Mouse (Mus musculus) megakaryocyte, embryonic 14.5 days (primary cell): ENCODE measurements at regions not wholly inside any gene's neighbourhood (a gene's known extent, or its start where the extent isn't known, plus 50 kb on each side); places are given as distances from the start of the nearest gene placed in this dataset.

Experiments
- FLI1 ChIP-seq: IDR thresholded peaks from 2 replicates; pipeline ENCODE4 v1.6.1; 2012; ENCODE audit warnings: low read length, inconsistent platforms, mixed read lengths
- GATA1 ChIP-seq: IDR thresholded peaks from 3 replicates; pipeline ENCODE4 v1.6.1; 2012; ENCODE audit warnings: mixed read lengths, low read length, inconsistent platforms, borderline replicate concordance

DNA sequence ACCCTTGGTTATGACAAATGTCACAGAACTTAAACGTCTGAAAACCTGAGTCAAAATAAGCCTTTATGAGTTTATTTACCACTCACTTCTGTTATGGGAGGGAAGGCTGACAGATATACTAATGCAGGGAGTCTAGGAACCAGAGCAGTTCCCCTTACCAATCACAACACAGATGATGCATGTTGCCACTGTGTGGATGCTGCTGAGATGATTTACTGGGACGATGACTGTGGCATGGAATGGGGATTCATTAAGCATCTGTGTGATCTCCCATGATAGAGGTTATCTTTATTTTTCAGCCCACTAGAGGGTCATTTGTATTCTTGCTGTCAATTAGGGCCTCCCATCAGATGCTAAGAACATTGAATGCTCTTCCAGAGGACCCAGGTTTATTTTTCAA is 290.5 kb upstream of the Chrm2 start:
- no peak for TF ChIP-seq FLI1
- no peak for TF ChIP-seq GATA1
